Mouse (Mus musculus) kidney, embryonic 14.5 days (tissue): ENCODE results near the gene Cdc42ep4. TPM values are rescaled to one million over a fixed set of nuclear protein-coding genes. Genes with fewer than 3 reads are reported as not detected.

ENCODE experiments used
- ATAC-seq: fragments of 200-750 bp; cut with Nextera tagmentation; 2 replicates; pipeline ENCODE4 v1.8.0; 2017; ENCODE audit warnings: moderate number of reproducible peaks, mild to moderate bottlenecking, moderate TSS enrichment, moderate library complexity; ENCODE audit not compliant: low FRiP score, low TSS enrichment
- H3K27ac ChIP-seq: fragments of 300-500 bp; sonication (generic); 2 replicates; pipeline ENCODE4 v1.5.1; 2014; ENCODE audit warnings: low read depth, mild to moderate bottlenecking, low read length, moderate library complexity, mixed read lengths
- H3K27me3 ChIP-seq: fragments of 300-500 bp; sonication (generic); 2 replicates; pipeline ENCODE4 v1.6.1; 2014; ENCODE audit warnings: mild to moderate bottlenecking, low read length; ENCODE audit not compliant: control insufficient read depth, insufficient read depth
- H3K36me3 ChIP-seq: fragments of 300-500 bp; sonication (generic); 2 replicates; pipeline ENCODE4 v1.6.1; 2014; ENCODE audit warnings: low read length, mixed read lengths; ENCODE audit not compliant: control insufficient read depth, insufficient read depth
- H3K4me1 ChIP-seq: fragments of 300-500 bp; sonication (generic); 2 replicates; pipeline ENCODE4 v1.6.1; 2014; ENCODE audit warnings: low read length, mixed read lengths; ENCODE audit not compliant: control insufficient read depth, insufficient read depth
- H3K4me2 ChIP-seq: fragments of 300-500 bp; sonication (generic); replicated peaks from 2 replicates; pipeline ENCODE4 v1.6.1; 2014; ENCODE audit warnings: low read depth, mild to moderate bottlenecking, low read length
- H3K4me3 ChIP-seq: fragments of 300-500 bp; sonication (generic); 2 replicates; pipeline ENCODE4 v1.5.1; 2014; ENCODE audit warnings: mild to moderate bottlenecking, low read length
- H3K9ac ChIP-seq: fragments of 300-500 bp; sonication (generic); 2 replicates; pipeline ENCODE4 v1.6.1; 2014; ENCODE audit warnings: low read depth, mild to moderate bottlenecking, low read length, moderate library complexity
- H3K9me3 ChIP-seq: fragments of 300-500 bp; sonication (generic); 2 replicates; pipeline ENCODE4 v1.6.1; 2016; ENCODE audit warnings: low read length; ENCODE audit not compliant: control insufficient read depth
- WGBS: fragments of 180-500 bp; shearing (Covaris S2); extraction: QIAGEN DNeasy Blood & Tissue Kit; methylation state at CpG from one replicate; pipeline ENCODE4 v1.1.7; 2014; 5-methylcytosine and 5-hydroxymethylcytosine counted together
- polyA plus RNA-seq: library from polyadenylated mRNA; unstranded; fragments of >200 nt; fragmentation: Nextera tagmentation; extraction: Ambion mirVana; gene quantifications from 2 replicates; pipeline ENCODE4 v1.2.1, GENCODE M21; 2014

Gene Cdc42ep4
- 36.0 and 45.4 TPM in 2 replicates for polyA plus RNA-seq

GRCm38 (mm10) chr11:113751484-113752084 lies at the start of gene Cdc42ep4:
Gene Cdc42ep4 (minus strand): TSS chr11:113751881.
- under 1% methylated on average over 44 of the region's 44 CpGs for WGBS
- Histone ChIP-seq H3K36me3 (peaks cover 9% of the 10 kb centered on the region), H3K4me1 (peaks cover 39% of the 10 kb centered on the region)

GRCm38 (mm10) chr11:113800026-113800425 lies 48.3 kb upstream of the Cdc42ep4 start:
- peaks cover 34% of the 10 kb centered on the region for H3K4me1 ChIP-seq
- H3K9me3 ChIP-seq: no peaks in the 10 kb centered on the region
- H3K27me3 ChIP-seq: no peaks in the 10 kb centered on the region
- no peak for ATAC-seq
- 96% methylated on average over 12 of the region's 12 CpGs for WGBS
- H3K4me2 ChIP-seq: no peak overlapping the region
- H3K9ac ChIP-seq: no peak overlapping the region
- H3K4me3 ChIP-seq: no peak overlapping the region
- no peaks in the 10 kb centered on the region for H3K36me3 ChIP-seq
- H3K27ac ChIP-seq: no peak overlapping the region

More at GRCm38 (mm10) chr11:113751484-113752084, at the start of gene Cdc42ep4:
- H3K27me3 ChIP-seq: no peaks in the 10 kb centered on the region
- ATAC-seq: peak; percentile 86
- H3K27ac ChIP-seq: peak within 1 kb of the TSS; percentile 96
- no peaks in the 10 kb centered on the region for H3K9me3 ChIP-seq
- H3K4me3 ChIP-seq: peak within 1 kb of the TSS; percentile 88
- H3K9ac ChIP-seq: peak within 1 kb of the TSS; percentile 90
- peak within 1 kb of the TSS; percentile 77 for H3K4me2 ChIP-seq

GRCm38 (mm10) chr11:113799041-113799447 lies 47.4 kb upstream of the Cdc42ep4 start:
- no peaks in the 10 kb centered on the region for H3K27me3 ChIP-seq
- no peak overlapping the region for H3K4me3 ChIP-seq
- no peaks in the 10 kb centered on the region for H3K36me3 ChIP-seq
- H3K9me3 ChIP-seq: no peaks in the 10 kb centered on the region
- peaks cover 34% of the 10 kb centered on the region for H3K4me1 ChIP-seq
- H3K9ac ChIP-seq: no peak overlapping the region
- 48% methylated on average over 14 of the region's 14 CpGs for WGBS
- ATAC-seq: no peak
- H3K27ac ChIP-seq: no peak overlapping the region
- H3K4me2 ChIP-seq: no peak overlapping the region

GRCm38 (mm10) chr11:113798011-113798410 lies 46.3 kb upstream of the Cdc42ep4 start:
- no peak overlapping the region for H3K9ac ChIP-seq
- no peaks in the 10 kb centered on the region for H3K36me3 ChIP-seq
- H3K4me2 ChIP-seq: no peak overlapping the region
- WGBS: 67% methylated on average over 6 of the region's 6 CpGs
- H3K4me3 ChIP-seq: no peak overlapping the region
- H3K9me3 ChIP-seq: no peaks in the 10 kb centered on the region
- no peak overlapping the region for H3K27ac ChIP-seq
- no peaks in the 10 kb centered on the region for H3K27me3 ChIP-seq
- H3K4me1 ChIP-seq: peaks cover 34% of the 10 kb centered on the region
- ATAC-seq: no peak

- no peaks in the 10 kb centered on the region for H3K9me3 ChIP-seq
- no peak overlapping the region for H3K4me2 ChIP-seq
- H3K9ac ChIP-seq: no peak overlapping the region
- H3K27me3 ChIP-seq: no peaks in the 10 kb centered on the region
- WGBS: 53% methylated on average over 19 of the region's 19 CpGs
- no peaks in the 10 kb centered on the region for H3K36me3 ChIP-seq
- no peak overlapping the region for H3K4me3 ChIP-seq
- H3K27ac ChIP-seq: peak overlapping the region; percentile 30; the same call in 1 of the 2 replicates
- ATAC-seq: peak; percentile 28; the same call in 1 of the 2 replicates
- peaks cover 33% of the 10 kb centered on the region for H3K4me1 ChIP-seq
Measured at GRCm38 (mm10) chr11:113797014-113797983, 45.6 kb upstream of the Cdc42ep4 start.

DNA sequence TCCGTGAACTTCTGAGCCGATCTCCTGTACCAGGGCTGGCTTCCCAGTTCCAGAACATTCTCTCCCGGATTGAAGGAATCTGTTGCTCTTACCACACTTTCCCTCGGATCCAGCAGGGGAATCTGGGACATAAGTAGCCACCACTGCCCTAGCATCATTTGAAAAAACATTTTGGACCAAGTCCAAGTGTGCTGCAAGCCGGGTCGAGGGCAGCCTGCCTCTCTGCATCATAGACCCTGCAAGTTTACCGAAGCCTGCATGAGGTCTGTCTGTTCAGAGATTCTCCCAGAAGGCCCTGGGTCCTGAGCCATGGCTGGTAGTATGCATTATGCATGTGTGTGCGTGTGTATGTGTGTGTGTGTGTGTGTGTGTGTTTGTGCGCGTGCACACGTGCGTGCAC lies 44.2 kb upstream of the Cdc42ep4 start:
- Histone ChIP-seq H3K9me3 (no peaks in the 10 kb centered on the region), H3K27me3 (no peaks in the 10 kb centered on the region), H3K9ac (no peak overlapping the region), H3K27ac (no peak overlapping the region), H3K4me2 (no peak overlapping the region), H3K4me3 (no peak overlapping the region), H3K36me3 (no peaks in the 10 kb centered on the region), H3K4me1 (peaks cover 33% of the 10 kb centered on the region)
- WGBS: 80% methylated on average over 12 of the region's 12 CpGs
- no peak for ATAC-seq

- WGBS: 39% methylated on average over 16 of the region's 16 CpGs
- Histone ChIP-seq H3K4me3 (no peak overlapping the region), H3K27me3 (no peaks in the 10 kb centered on the region), H3K4me2 (no peak overlapping the region), H3K9me3 (no peaks in the 10 kb centered on the region), H3K27ac (0 out of 2 replicates have a peak overlapping the region, but pooled peaks have one; percentile 17), H3K9ac (0 out of 2 replicates have a peak overlapping the region, but pooled peaks have one; percentile 2), H3K4me1 (peaks cover 31% of the 10 kb centered on the region), H3K36me3 (no peaks in the 10 kb centered on the region)
- 0 out of 2 replicates have a peak, but pooled peaks have one; percentile 32 for ATAC-seq
Measured at GRCm38 (mm10) chr11:113791357-113792215, 39.9 kb upstream of the Cdc42ep4 start.

GRCm38 (mm10) chr11:113789101-113789500 lies 37.4 kb upstream of the Cdc42ep4 start:
- Histone ChIP-seq H3K4me3 (no peak overlapping the region), H3K4me1 (peaks cover 52% of the 10 kb centered on the region), H3K4me2 (no peak overlapping the region), H3K36me3 (no peaks in the 10 kb centered on the region), H3K27ac (peak overlapping the region; percentile 70; the same call in 1 of the 2 replicates), H3K9ac (no peak overlapping the region), H3K9me3 (no peaks in the 10 kb centered on the region), H3K27me3 (no peaks in the 10 kb centered on the region)
- WGBS: 37% methylated on average over 1 of the region's 1 CpGs
- no peak for ATAC-seq
